Mouse (Mus musculus) 3T3-L1 (cell line): ENCODE data around the gene Parp11.
"Not testable (repeated sequence)": the region's sequence is repeated elsewhere in the genome, so short reads cannot be mapped to it uniquely, and the experiment has no call there.

Experiments
- DNase-seq: peaks from one replicate; pipeline ENCODE4 v3.0.0-alpha.2; 2015; ENCODE audit warnings: low read depth, low spot score

Gene Parp11

GRCm38 (mm10) chr6:127496841-127497656 is 50.4 kb downstream of the Parp11 start:
- DNase-seq: no peak

- DNase-seq: no peak
Measured at GRCm38 (mm10) chr6:127500119-127500518, 53.5 kb downstream of the Parp11 start.

- DNase-seq: no peak
Measured at GRCm38 (mm10) chr6:127500806-127501205, 54.2 kb downstream of the Parp11 start.

- DNase-seq: peak; percentile 81
Measured at GRCm38 (mm10) chr6:127502530-127502929, 55.9 kb downstream of the Parp11 start.

GRCm38 (mm10) chr6:127513776-127514175 is 67.1 kb downstream of the Parp11 start:
- not testable (repeated sequence) for DNase-seq

- no peak for DNase-seq
Measured at GRCm38 (mm10) chr6:127521176-127521575, 74.5 kb downstream of the Parp11 start.

GRCm38 (mm10) chr6:127522326-127522725 is 75.7 kb downstream of the Parp11 start:
- DNase-seq: no peak

GRCm38 (mm10) chr6:127524442-127524841 is 77.8 kb downstream of the Parp11 start:
- peak; percentile 80 for DNase-seq

- DNase-seq: peak; percentile 8
Measured at GRCm38 (mm10) chr6:127528625-127529024, 82.0 kb downstream of the Parp11 start.

GRCm38 (mm10) chr6:127529451-127529850 is 82.8 kb downstream of the Parp11 start:
- DNase-seq: peak; percentile 87

GRCm38 (mm10) chr6:127530206-127530605 is 83.6 kb downstream of the Parp11 start:
- no peak for DNase-seq

GRCm38 (mm10) chr6:127531412-127532205 is 85.0 kb downstream of the Parp11 start:
- no peak for DNase-seq

- no peak for DNase-seq
Measured at GRCm38 (mm10) chr6:127532304-127532703, 85.7 kb downstream of the Parp11 start.

- no peak for DNase-seq
Measured at GRCm38 (mm10) chr6:127533766-127534165, 87.1 kb downstream of the Parp11 start.

- no peak for DNase-seq
Measured at GRCm38 (mm10) chr6:127537035-127537434, 90.4 kb downstream of the Parp11 start.

GRCm38 (mm10) chr6:127538118-127538517 is 91.5 kb downstream of the Parp11 start:
- no peak for DNase-seq

GRCm38 (mm10) chr6:127539226-127539625 is 92.6 kb downstream of the Parp11 start:
- no peak for DNase-seq

GRCm38 (mm10) chr6:127539659-127540058 is 93.0 kb downstream of the Parp11 start:
- DNase-seq: no peak

- no peak for DNase-seq
Measured at GRCm38 (mm10) chr6:127540517-127540916, 93.9 kb downstream of the Parp11 start.

- DNase-seq: peak; percentile 85
Measured at GRCm38 (mm10) chr6:127541617-127542374, 95.2 kb downstream of the Parp11 start.
